Mouse (Mus musculus) C2C12 (cell line): ENCODE data around the gene Zfp617. TPM values are rescaled to one million over a fixed set of nuclear protein-coding genes. Genes with fewer than 3 reads are reported as not detected.

ENCODE experiments used
- H3K27me3 ChIP-seq: one replicate; pipeline ENCODE4 v1.6.1; 2011; ENCODE audit not compliant: control insufficient read depth, insufficient read depth, insufficient read length
- H3K36me3 ChIP-seq: one replicate; pipeline ENCODE4 v1.6.1; 2011; ENCODE audit not compliant: control insufficient read depth, insufficient read depth
- H3K4me3 ChIP-seq: one replicate; pipeline ENCODE4 v1.5.1; 2011; ENCODE audit warnings: mild to moderate bottlenecking, control low read depth; ENCODE audit not compliant: poor library complexity, insufficient read depth, severe bottlenecking
- H3K79me2 ChIP-seq: one replicate; pipeline ENCODE4 v1.6.1; 2011; ENCODE audit not compliant: control insufficient read depth, insufficient read depth
- H3K79me3 ChIP-seq: one replicate; pipeline ENCODE4 v1.6.1; 2011; ENCODE audit warnings: low read depth, control low read depth
- H3ac ChIP-seq: one replicate; pipeline ENCODE3; 2011; ENCODE audit warnings: low read depth; ENCODE audit not compliant: control insufficient read depth, insufficient read length
- CEBPB ChIP-seq: IDR thresholded peaks from one replicate; pipeline ENCODE4 v1.6.1; 2011; ENCODE audit warnings: low read depth, mild to moderate bottlenecking, control low read depth, moderate library complexity
- CTCF ChIP-seq: IDR thresholded peaks from one replicate; pipeline ENCODE4 v1.5.1; 2011; ENCODE audit not compliant: control insufficient read depth, insufficient read depth, insufficient read length
- FOSL1 ChIP-seq: IDR thresholded peaks from one replicate; pipeline ENCODE4 v1.8.0; 2011; ENCODE audit warnings: mild to moderate bottlenecking, low read length; ENCODE audit not compliant: poor library complexity, insufficient read depth, severe bottlenecking
- MAX ChIP-seq: IDR thresholded peaks from one replicate; pipeline ENCODE4 v1.6.1; 2011; ENCODE audit warnings: mild to moderate bottlenecking, control low read depth
- MYOD1 ChIP-seq: IDR thresholded peaks from one replicate; pipeline ENCODE4 v1.6.1; 2011; ENCODE audit warnings: low read depth; ENCODE audit not compliant: control insufficient read depth, insufficient read length
- MYOG ChIP-seq: IDR thresholded peaks from one replicate; pipeline ENCODE4 v1.6.1; 2011; ENCODE audit not compliant: control insufficient read depth, insufficient read length; ENCODE audit errors: extremely low read depth
- USF1 ChIP-seq: IDR thresholded peaks from one replicate; pipeline ENCODE4 v1.6.1; 2011; ENCODE audit warnings: low read depth, mild to moderate bottlenecking, control low read depth, moderate library complexity
- polyA plus RNA-seq: library from polyadenylated mRNA; unstranded; fragments of >200 nt; fragmentation: generic; extraction: Trizol; gene quantifications from one replicate; pipeline ENCODE4 v1.2.1, GENCODE M21; 2012; ENCODE audit warnings: missing spikeins

The Zfp617 gene
- polyA plus RNA-seq, 1 experiment: 3.6 TPM

GRCm38 (mm10) chr8:71965166-71965565 lies 56.7 kb downstream of the Zfp617 start:
- H3ac ChIP-seq: no peak overlapping the region
- H3K4me3 ChIP-seq: no peak overlapping the region
- peaks cover 59% of the 10 kb centered on the region for H3K36me3 ChIP-seq
- no peaks in the 10 kb centered on the region for H3K27me3 ChIP-seq
- TF ChIP-seq MAX: no peak
- no peak for TF ChIP-seq FOSL1
- no peak for TF ChIP-seq CEBPB
- TF ChIP-seq CTCF: no peak
- no peak for TF ChIP-seq MYOD1
- TF ChIP-seq USF1: no peak
- TF ChIP-seq MYOG: no peak
- H3K79me2 ChIP-seq: peaks cover 28% of the 10 kb centered on the region
- peaks cover 19% of the 10 kb centered on the region for H3K79me3 ChIP-seq

DNA sequence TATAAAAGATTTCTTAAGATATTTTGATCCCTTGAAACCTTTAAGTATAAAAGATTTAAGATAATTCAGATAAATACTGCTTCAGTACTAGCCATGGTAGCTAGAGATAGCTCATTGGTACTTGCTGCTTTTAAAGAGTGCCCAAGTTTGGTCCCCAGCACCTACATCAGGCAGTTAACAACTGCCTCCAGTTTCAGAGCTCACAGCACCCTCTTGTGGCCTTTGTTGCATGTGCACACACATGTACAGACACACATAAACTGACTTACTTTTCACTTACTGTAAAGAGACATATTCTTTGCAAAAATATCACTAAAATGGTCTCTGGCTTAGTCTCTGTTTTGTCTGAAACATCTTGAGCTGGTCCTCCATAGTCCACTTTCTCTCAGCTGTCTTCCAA lies 58.0 kb downstream of the Zfp617 start:
- Histone ChIP-seq H3K4me3 (no peak overlapping the region), H3K36me3 (peaks cover 54% of the 10 kb centered on the region), H3K79me2 (peaks cover 19% of the 10 kb centered on the region), H3K79me3 (peaks cover 16% of the 10 kb centered on the region), H3ac (no peak overlapping the region), H3K27me3 (no peaks in the 10 kb centered on the region)
- TF ChIP-seq CEBPB: no peak
- no peak for TF ChIP-seq USF1
- no peak for TF ChIP-seq MYOG
- no peak for TF ChIP-seq CTCF
- no peak for TF ChIP-seq MAX
- no peak for TF ChIP-seq FOSL1
- TF ChIP-seq MYOD1: no peak

DNA sequence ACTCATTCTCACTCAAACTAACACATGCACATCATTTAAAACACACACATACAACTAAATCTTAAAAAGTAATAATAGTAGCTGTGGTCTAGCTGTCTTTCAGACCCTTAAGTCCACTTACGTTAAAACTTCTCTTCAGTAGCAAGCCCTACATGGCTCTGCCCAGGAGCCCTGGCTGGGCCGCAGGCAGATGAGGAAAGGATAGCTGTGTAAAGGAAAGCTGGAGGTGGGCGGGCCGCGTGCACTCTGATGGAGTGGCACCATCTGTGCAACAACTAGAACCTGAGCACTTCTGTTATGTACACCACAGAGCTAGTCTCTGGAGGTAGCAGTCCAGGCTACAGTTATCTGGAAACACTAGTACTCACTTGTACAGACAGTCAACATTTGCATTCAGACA lies 58.8 kb downstream of the Zfp617 start:
- Histone ChIP-seq H3K27me3 (no peaks in the 10 kb centered on the region), H3ac (no peak overlapping the region), H3K36me3 (peaks cover 54% of the 10 kb centered on the region), H3K79me2 (peaks cover 13% of the 10 kb centered on the region), H3K4me3 (no peak overlapping the region), H3K79me3 (peaks cover 12% of the 10 kb centered on the region)
- TF ChIP-seq MAX (no peak), USF1 (no peak), CEBPB (no peak), MYOD1 (no peak)

DNA sequence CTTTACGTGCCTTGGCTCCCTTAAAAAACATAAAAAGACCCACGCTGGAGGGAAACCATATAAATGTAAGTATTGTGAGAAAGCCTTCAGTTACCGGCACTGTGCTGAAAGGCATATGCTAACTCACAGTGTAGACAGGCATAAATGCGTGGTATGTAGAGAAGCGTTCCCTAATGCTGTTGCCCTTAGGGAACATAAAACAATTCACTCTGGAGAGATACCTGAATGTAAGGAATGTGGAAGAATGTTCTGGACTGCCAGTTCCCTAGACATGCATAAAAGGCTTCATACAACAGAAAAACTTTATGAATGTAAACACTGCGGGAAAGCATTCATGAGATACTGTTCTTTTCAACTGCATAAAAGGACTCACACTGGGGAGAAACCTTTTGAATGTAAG lies 59.7 kb downstream of the Zfp617 start:
- no peak for TF ChIP-seq MYOD1
- TF ChIP-seq CEBPB: no peak
- no peak for TF ChIP-seq CTCF
- TF ChIP-seq MYOG: no peak
- no peak for TF ChIP-seq MAX
- no peak for TF ChIP-seq USF1
- TF ChIP-seq FOSL1: no peak
- no peak overlapping the region for H3K4me3 ChIP-seq

DNA sequence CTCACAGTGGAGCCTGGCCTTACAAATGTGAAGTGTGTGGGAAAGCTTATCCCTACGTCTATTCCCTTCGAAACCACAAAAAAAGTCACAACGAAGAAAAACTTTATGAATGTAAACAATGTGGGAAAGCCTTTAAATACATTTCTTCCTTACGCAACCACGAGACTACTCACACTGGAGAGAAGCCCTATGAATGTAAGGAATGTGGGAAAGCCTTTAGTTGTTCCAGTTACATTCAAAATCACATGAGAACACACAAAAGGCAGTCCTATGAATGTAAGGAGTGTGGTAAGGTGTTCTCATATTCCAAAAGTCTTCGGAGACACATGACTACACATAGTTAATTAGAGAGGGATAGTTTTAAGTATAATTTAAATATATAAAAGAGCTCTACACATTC lies 60.2 kb downstream of the Zfp617 start:
- peaks cover 8% of the 10 kb centered on the region for H3K79me3 ChIP-seq
- H3ac ChIP-seq: no peak overlapping the region
- peaks cover 9% of the 10 kb centered on the region for H3K79me2 ChIP-seq
- H3K4me3 ChIP-seq: no peak overlapping the region
- peaks cover 53% of the 10 kb centered on the region for H3K36me3 ChIP-seq
- TF ChIP-seq CEBPB: peak; percentile 57
- TF ChIP-seq FOSL1: no peak
- no peaks in the 10 kb centered on the region for H3K27me3 ChIP-seq

More for the DNA sequence above, 59.7 kb downstream of the Zfp617 start:
- Histone ChIP-seq H3K79me3 (peaks cover 8% of the 10 kb centered on the region), H3ac (no peak overlapping the region), H3K79me2 (peaks cover 13% of the 10 kb centered on the region), H3K36me3 (peaks cover 54% of the 10 kb centered on the region), H3K27me3 (no peaks in the 10 kb centered on the region)

DNA sequence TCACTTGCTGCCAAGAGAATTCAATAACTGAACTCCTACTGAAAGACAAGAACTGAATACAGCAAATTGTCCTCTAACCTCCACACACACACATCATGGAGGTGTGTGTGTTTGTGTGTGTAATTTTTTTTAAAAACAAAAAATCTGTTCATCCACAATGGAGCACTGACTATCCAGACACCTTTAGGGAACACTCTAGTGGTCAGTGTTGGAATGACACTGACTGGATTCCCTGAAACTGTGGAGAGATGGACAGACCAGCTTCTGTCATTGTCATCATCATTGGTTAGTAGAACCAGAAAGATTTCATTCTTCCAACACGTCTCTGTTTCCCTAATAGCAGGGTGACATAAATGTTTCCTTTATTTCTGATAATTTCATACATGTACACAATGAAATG lies 63.5 kb downstream of the Zfp617 start:
- Histone ChIP-seq H3K4me3 (no peak overlapping the region), H3K79me3 (no peaks in the 10 kb centered on the region), H3K36me3 (peaks cover 22% of the 10 kb centered on the region), H3K79me2 (no peaks in the 10 kb centered on the region), H3ac (no peak overlapping the region), H3K27me3 (no peaks in the 10 kb centered on the region)
- TF ChIP-seq CEBPB: no peak
- TF ChIP-seq FOSL1: no peak

DNA sequence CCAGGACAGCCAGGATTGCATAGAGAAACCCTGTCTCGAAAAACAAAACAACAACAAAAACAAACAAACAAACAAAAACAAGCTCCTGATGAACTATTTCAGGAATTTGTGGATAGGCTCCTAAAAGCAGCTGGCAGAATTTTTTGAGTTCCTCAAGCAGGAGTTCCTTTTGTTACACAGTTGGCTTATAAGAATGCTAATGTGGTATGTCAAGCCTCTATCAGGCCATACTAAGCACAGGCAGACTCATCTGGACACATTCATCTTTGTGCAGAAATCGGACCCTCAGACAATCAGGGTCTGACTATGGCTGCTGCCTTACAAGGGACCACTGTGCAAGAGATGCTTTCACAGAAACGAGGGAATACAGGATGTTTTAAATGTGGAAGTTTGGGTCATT lies 65.8 kb downstream of the Zfp617 start:
- Histone ChIP-seq H3K79me3 (no peaks in the 10 kb centered on the region), H3K79me2 (no peaks in the 10 kb centered on the region), H3K36me3 (peaks cover 1% of the 10 kb centered on the region), H3ac (no peak overlapping the region), H3K4me3 (no peak overlapping the region), H3K27me3 (no peaks in the 10 kb centered on the region)
- TF ChIP-seq CEBPB: no peak
- TF ChIP-seq FOSL1: no peak
- TF ChIP-seq CTCF: no peak
- TF ChIP-seq MAX: no peak
- no peak for TF ChIP-seq MYOD1
- TF ChIP-seq USF1: no peak
- no peak for TF ChIP-seq MYOG
